Mouse (Mus musculus) embryonic fibroblast, embryonic 13.5 days (primary cell): Measurements from ENCODE around the gene Lamc2.

Experiments used
- CTCF ChIP-seq: IDR thresholded peaks from 2 replicates; pipeline ENCODE4 v1.5.1; 2011; ENCODE audit warnings: mild to moderate bottlenecking, control low read depth, low read length, moderate library complexity, borderline replicate concordance; ENCODE audit not compliant: insufficient read depth
- POLR2A ChIP-seq: IDR thresholded peaks from 2 replicates; pipeline ENCODE4 v1.6.1; 2011; ENCODE audit warnings: low read depth, mild to moderate bottlenecking, control low read depth, low read length, moderate library complexity

DNA sequence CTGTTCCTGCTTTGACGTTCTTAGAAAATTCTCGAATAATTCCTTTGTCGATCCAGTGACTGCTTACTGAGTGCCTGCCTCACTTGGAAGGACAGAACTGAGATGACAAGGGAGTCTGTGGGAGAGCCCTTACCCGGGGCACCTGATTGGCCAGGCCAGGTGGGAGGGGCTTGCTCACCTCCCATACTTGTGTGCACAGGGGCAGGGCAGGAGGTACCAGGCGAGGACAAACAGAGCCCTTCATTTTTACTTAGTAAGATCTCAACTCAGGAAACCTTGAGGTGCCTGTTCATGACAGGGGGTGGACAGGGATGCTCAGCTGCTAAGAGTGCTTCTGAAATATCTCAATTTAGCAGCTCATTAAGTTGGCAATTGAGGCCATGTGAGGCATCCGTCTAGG, 110.3 kb downstream of the Lamc2 start:
- TF ChIP-seq CTCF: no peak
- no peak for TF ChIP-seq POLR2A
